Mouse (Mus musculus): ENCODE measurements around the gene Robo3. TPM values are rescaled to one million over a fixed set of nuclear protein-coding genes. Genes with fewer than 3 reads are reported as not detected.

Robo3 gene
- polyA plus RNA-seq, 1 experiment from 2014 or later, result not detected

DNA sequence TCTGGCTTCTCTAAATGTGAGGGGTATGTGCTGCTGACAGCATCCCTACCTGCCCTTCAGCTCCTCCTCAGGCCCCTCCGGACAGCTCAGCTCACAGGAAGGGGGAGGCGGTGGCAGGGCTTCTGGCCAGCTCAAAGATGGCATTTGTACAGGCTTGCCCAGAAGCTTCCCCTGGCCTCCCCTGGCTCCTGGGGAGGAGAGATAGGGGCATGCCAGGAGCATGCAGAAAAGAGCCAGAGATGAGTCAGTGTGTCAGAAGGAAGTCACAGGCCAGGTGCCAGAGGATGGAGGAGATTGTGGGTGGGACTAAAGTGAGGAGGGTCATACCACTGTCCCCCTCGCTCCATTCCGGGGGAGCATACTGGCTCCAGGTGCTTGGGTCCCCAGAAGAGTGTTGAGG, 14.3 kb downstream of the Robo3 start:
- no peak for ATAC-seq (replicated peaks; ENCODE audit: low FRiP score, low TSS enrichment, low read depth)
- H3K4me2 ChIP-seq (ENCODE audit: low read length), result no peak overlapping the region
- WGBS, result 69% methylated on average over 4 of the region's 4 CpGs
- H3K9ac ChIP-seq (ENCODE audit: low read length), result no peak overlapping the region
- no peak overlapping the region for H3K4me3 ChIP-seq (ENCODE audit: low read depth, low read length)
- no peak for DNase-seq (ENCODE audit: low spot score)
- H3K27me3 ChIP-seq (replicated peaks; ENCODE audit: control insufficient read depth, insufficient read depth, low read length), result 0 out of 2 replicates have a peak, but pooled peaks cover 4% of the 10 kb centered on the region
- no peaks in the 10 kb centered on the region; the same call in 1 of the 2 replicates for H3K4me1 ChIP-seq (replicated peaks; ENCODE audit: control insufficient read depth, insufficient read depth, low read length)
- H3K27ac ChIP-seq (ENCODE audit: low read depth), result no peak overlapping the region
- no peaks in the 10 kb centered on the region for H3K9me3 ChIP-seq (ENCODE audit: control insufficient read depth, low read length)
- no peaks in the 10 kb centered on the region for H3K36me3 ChIP-seq (ENCODE audit: control insufficient read depth, insufficient read depth, low read length)

DNA sequence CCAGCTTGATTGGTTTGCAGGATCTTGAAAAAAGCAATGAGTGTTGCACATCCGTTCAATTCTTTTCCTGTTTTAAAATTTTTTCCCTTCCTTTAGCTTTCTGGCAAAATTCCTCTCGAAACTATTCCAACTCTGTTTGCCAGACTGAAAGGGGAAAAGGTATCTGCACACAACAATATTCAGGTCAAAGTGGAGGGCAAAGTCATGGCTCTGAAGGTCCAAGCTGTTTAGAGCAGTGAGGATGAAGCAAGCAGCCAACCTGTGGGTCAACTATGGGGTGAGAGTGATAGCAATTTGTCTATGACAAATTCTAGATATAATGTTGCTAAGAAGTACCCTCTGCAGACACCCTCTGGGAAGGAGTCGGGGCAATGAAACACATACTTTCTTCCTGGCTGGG, 18.4 kb downstream of the Robo3 start:
- Histone ChIP-seq H3K4me2 (ENCODE audit: low read length) (no peak overlapping the region), H3K27ac (ENCODE audit: low read depth) (no peak overlapping the region), H3K36me3 (ENCODE audit: control insufficient read depth, insufficient read depth, low read length) (no peaks in the 10 kb centered on the region), H3K9ac (ENCODE audit: low read length) (no peak overlapping the region), H3K4me3 (ENCODE audit: low read depth, low read length) (no peak overlapping the region), H3K4me1 (replicated peaks; ENCODE audit: control insufficient read depth, insufficient read depth, low read length) (no peaks in the 10 kb centered on the region), H3K27me3 (replicated peaks; ENCODE audit: control insufficient read depth, insufficient read depth, low read length) (no peaks in the 10 kb centered on the region), H3K9me3 (ENCODE audit: control insufficient read depth, low read length) (no peaks in the 10 kb centered on the region)
- DNase-seq (ENCODE audit: low spot score), result no peak
- WGBS, result 76% methylated on average over 3 of the region's 3 CpGs
- ATAC-seq (replicated peaks; ENCODE audit: low FRiP score, low TSS enrichment, low read depth), result no peak

DNA sequence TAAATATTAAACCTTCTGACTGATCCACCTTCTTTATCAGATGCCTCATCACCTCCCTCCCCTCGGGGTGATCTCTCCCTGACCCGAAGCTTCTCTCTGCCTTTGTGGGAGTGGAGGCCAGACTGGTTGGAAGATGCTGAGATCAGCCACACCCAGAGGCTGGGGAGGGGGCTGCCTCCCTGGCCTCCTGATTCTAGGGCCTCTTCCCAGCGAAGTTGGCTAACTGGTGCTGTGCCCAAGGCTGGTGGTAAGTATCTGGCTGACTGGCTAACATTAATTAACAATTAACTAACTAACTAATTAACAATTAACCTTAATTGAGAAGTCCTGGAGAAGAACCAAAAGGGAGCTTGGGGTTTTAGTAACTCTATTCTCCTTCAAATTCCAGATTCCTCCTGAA, 20.1 kb downstream of the Robo3 start:
- Histone ChIP-seq H3K4me2 (ENCODE audit: low read length) (no peak overlapping the region), H3K4me1 (replicated peaks; ENCODE audit: control insufficient read depth, insufficient read depth, low read length) (no peaks in the 10 kb centered on the region), H3K9me3 (ENCODE audit: control insufficient read depth, low read length) (no peaks in the 10 kb centered on the region), H3K27ac (ENCODE audit: low read depth) (no peak overlapping the region), H3K9ac (ENCODE audit: low read length) (no peak overlapping the region), H3K36me3 (ENCODE audit: control insufficient read depth, insufficient read depth, low read length) (no peaks in the 10 kb centered on the region), H3K4me3 (ENCODE audit: low read depth, low read length) (no peak overlapping the region), H3K27me3 (replicated peaks; ENCODE audit: control insufficient read depth, insufficient read depth, low read length) (peaks cover 11% of the 10 kb centered on the region)
- ATAC-seq (replicated peaks; ENCODE audit: low FRiP score, low TSS enrichment, low read depth) (no peak), DNase-seq (ENCODE audit: low spot score) (no peak)
- 47% methylated on average over 3 of the region's 3 CpGs for WGBS

DNA sequence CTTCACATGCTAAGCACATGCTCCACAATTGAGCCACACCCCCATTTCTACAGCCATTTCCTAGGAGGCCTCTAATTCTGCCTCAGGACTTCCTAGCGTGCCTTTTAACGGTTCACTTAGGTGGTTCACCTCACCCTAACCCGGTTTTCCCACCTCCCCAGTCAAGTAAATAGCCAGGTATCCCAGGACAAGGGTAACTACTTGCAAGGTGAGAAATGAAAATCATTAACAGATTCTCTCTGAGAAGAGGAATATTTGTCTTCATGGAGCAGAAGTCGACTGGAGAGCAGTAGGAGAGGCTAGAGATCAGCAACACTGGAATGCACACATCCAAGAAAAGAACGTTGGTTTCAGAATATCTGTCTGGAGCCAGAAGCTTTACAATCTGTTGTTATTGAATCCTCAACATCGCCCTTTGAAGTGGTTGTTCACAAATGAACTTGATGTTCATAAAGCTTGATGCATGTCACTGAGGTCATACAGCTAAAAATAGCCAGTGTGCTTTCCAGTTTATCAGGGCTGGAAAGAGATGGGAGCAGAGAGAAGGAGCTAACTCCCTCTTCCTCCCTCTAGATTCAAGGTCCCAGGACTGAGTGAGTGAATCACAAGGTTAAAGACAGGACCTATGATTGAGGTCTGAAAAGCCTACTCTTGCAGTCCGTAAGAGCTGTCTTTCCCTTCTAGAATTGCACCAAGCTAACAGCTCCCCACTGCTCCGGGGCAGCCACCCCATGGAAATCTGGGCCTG, 23.2 kb downstream of the Robo3 start:
- no peaks in the 10 kb centered on the region for H3K36me3 ChIP-seq (ENCODE audit: control insufficient read depth, insufficient read depth, low read length)
- no peak for ATAC-seq (replicated peaks; ENCODE audit: low FRiP score, low TSS enrichment, low read depth)
- 72% methylated on average over 8 of the region's 8 CpGs for WGBS
- no peak for DNase-seq (ENCODE audit: low spot score)
- no peaks in the 10 kb centered on the region for H3K9me3 ChIP-seq (ENCODE audit: control insufficient read depth, low read length)
- no peak overlapping the region for H3K4me3 ChIP-seq (ENCODE audit: low read depth, low read length)
- no peak overlapping the region for H3K4me2 ChIP-seq (ENCODE audit: low read length)
- H3K27ac ChIP-seq (ENCODE audit: low read depth), result no peak overlapping the region
- H3K9ac ChIP-seq (ENCODE audit: low read length), result no peak overlapping the region
- no peaks in the 10 kb centered on the region for H3K4me1 ChIP-seq (replicated peaks; ENCODE audit: control insufficient read depth, insufficient read depth, low read length)
- H3K27me3 ChIP-seq (replicated peaks; ENCODE audit: control insufficient read depth, insufficient read depth, low read length), result peaks cover 25% of the 10 kb centered on the region

DNA sequence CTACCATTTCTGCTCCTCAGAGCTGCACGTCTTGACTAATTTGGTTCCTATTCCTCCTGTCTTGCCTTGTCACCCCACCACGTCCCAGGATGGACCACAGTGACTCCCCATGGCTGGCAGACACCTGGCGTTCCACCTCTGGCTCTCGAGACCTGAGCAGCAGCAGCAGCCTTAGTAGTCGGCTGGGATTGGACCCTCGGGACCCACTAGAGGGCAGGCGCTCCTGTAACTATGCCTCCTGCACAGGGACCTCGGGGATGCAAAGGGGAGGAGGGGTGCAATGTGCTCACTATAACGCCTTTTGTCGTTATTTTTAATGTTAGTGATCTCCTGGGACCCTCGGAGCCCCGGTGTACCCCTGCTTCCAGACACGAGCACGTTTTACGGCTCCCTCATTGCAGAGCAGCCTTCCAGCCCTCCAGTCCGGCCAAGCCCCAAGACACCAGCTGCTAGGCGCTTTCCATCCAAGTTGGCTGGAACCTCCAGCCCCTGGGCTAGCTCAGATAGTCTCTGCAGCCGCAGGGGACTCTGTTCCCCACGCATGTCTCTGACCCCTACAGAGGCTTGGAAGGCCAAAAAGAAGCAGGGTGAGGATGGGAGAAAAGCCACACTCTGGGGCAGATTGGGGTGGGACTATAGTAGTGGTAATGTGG, 25.1 kb downstream of the Robo3 start:
- 20% methylated on average over 19 of the region's 19 CpGs for WGBS
- no peaks in the 10 kb centered on the region for H3K36me3 ChIP-seq (ENCODE audit: control insufficient read depth, insufficient read depth, low read length)
- H3K27me3 ChIP-seq (replicated peaks; ENCODE audit: control insufficient read depth, insufficient read depth, low read length), result peaks cover 25% of the 10 kb centered on the region
- no peak for DNase-seq (ENCODE audit: low spot score)
- no peak overlapping the region for H3K4me3 ChIP-seq (ENCODE audit: low read depth, low read length)
- no peak for ATAC-seq (replicated peaks; ENCODE audit: low FRiP score, low TSS enrichment, low read depth)
- H3K9me3 ChIP-seq (ENCODE audit: control insufficient read depth, low read length), result no peaks in the 10 kb centered on the region
- no peak overlapping the region for H3K4me2 ChIP-seq (ENCODE audit: low read length)
- H3K9ac ChIP-seq (ENCODE audit: low read length), result no peak overlapping the region
- no peaks in the 10 kb centered on the region for H3K4me1 ChIP-seq (replicated peaks; ENCODE audit: control insufficient read depth, insufficient read depth, low read length)
- no peak overlapping the region for H3K27ac ChIP-seq (ENCODE audit: low read depth)

DNA sequence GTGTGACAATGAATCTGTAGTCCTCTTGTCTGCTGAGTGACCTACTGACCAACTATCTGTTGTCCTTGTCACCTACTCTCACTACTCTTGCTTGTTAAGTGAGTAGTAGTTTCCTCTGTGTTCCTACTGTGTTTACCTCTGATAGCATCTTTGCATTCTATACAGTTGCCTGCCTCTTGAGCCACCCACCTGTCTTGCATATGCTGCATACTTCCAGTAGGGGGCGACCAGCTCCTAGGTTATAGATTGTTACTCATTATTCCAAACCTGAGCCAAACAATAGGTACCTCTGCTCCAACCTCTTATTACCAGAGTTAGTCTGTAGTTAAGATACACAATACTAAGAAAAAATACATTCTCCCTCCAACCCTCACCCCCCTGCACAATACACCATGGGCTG, 26.7 kb downstream of the Robo3 start:
- ATAC-seq (replicated peaks; ENCODE audit: low FRiP score, low TSS enrichment, low read depth) (0 out of 2 replicates have a peak, but pooled peaks have one; percentile 38), DNase-seq (ENCODE audit: low spot score) (no peak)
- Histone ChIP-seq H3K9me3 (ENCODE audit: control insufficient read depth, low read length) (no peaks in the 10 kb centered on the region), H3K27ac (ENCODE audit: low read depth) (no peak overlapping the region), H3K27me3 (replicated peaks; ENCODE audit: control insufficient read depth, insufficient read depth, low read length) (peaks cover 25% of the 10 kb centered on the region), H3K4me1 (replicated peaks; ENCODE audit: control insufficient read depth, insufficient read depth, low read length) (no peaks in the 10 kb centered on the region), H3K36me3 (ENCODE audit: control insufficient read depth, insufficient read depth, low read length) (no peaks in the 10 kb centered on the region), H3K4me3 (ENCODE audit: low read depth, low read length) (no peak overlapping the region), H3K4me2 (ENCODE audit: low read length) (no peak overlapping the region), H3K9ac (ENCODE audit: low read length) (no peak overlapping the region)
- WGBS, result 0% methylated on average over 1 of the region's 1 CpGs

DNA sequence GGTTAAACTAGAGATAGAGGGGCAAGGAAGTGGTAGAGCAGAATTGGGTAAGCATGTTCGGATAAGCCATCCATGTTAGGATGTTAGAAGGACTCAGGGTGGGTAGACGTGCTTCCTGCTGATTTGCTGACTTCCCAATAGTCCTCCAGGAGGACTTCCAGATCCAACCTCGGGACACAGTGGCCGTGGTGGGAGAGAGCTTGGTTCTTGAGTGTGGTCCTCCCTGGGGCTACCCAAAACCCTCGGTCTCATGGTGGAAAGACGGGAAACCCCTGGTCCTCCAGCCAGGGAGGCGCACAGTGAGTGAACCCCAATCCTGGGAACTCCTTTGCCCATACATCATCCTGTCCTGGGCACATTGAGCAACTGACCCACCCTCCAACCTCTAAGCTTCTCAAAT, 30.0 kb downstream of the Robo3 start:
- no peak for DNase-seq (ENCODE audit: low spot score)
- Histone ChIP-seq H3K9me3 (ENCODE audit: control insufficient read depth, low read length) (no peaks in the 10 kb centered on the region), H3K9ac (ENCODE audit: low read length) (no peak overlapping the region), H3K4me3 (ENCODE audit: low read depth, low read length) (0 out of 2 replicates have a peak overlapping the region, but pooled peaks have one; percentile 18), H3K36me3 (ENCODE audit: control insufficient read depth, insufficient read depth, low read length) (no peaks in the 10 kb centered on the region), H3K27ac (ENCODE audit: low read depth) (no peak overlapping the region), H3K4me2 (ENCODE audit: low read length) (no peak overlapping the region), H3K27me3 (replicated peaks; ENCODE audit: control insufficient read depth, insufficient read depth, low read length) (peaks cover 13% of the 10 kb centered on the region; the same call in 1 of the 2 replicates), H3K4me1 (replicated peaks; ENCODE audit: control insufficient read depth, insufficient read depth, low read length) (no peaks in the 10 kb centered on the region)
- 91% methylated on average over 7 of the region's 7 CpGs for WGBS
- no peak for ATAC-seq (replicated peaks; ENCODE audit: low FRiP score, low TSS enrichment, low read depth)

DNA sequence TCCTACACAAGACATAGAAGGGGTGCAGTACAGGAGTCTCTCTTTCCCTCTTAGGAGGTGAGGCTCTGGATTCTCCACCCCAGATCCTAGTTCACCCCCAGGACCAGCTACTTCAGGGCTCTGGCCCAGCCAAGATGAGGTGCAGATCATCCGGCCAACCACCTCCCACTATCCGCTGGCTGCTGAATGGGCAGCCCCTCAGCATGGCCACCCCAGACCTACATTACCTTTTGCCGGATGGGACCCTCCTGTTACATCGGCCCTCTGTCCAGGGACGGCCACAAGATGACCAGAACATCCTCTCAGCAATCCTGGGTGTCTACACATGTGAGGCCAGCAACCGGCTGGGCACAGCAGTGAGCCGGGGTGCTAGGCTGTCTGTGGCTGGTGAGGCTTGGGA, 30.5 kb downstream of the Robo3 start:
- Histone ChIP-seq H3K9me3 (ENCODE audit: control insufficient read depth, low read length) (no peaks in the 10 kb centered on the region), H3K27me3 (replicated peaks; ENCODE audit: control insufficient read depth, insufficient read depth, low read length) (peaks cover 8% of the 10 kb centered on the region; the same call in 1 of the 2 replicates), H3K4me3 (ENCODE audit: low read depth, low read length) (peak overlapping the region; percentile 18), H3K4me2 (ENCODE audit: low read length) (no peak overlapping the region), H3K36me3 (ENCODE audit: control insufficient read depth, insufficient read depth, low read length) (no peaks in the 10 kb centered on the region), H3K4me1 (replicated peaks; ENCODE audit: control insufficient read depth, insufficient read depth, low read length) (no peaks in the 10 kb centered on the region), H3K27ac (ENCODE audit: low read depth) (no peak overlapping the region), H3K9ac (ENCODE audit: low read length) (0 out of 2 replicates have a peak overlapping the region, but pooled peaks have one; percentile 7)
- ATAC-seq (replicated peaks; ENCODE audit: low FRiP score, low TSS enrichment, low read depth) (no peak), DNase-seq (ENCODE audit: low spot score) (no peak)
- WGBS, result 87% methylated on average over 7 of the region's 7 CpGs
